Mouse (Mus musculus) hindbrain, embryonic 11.5 days (tissue): Measurements from ENCODE around the gene Cpeb4. TPM values are rescaled to one million over a fixed set of nuclear protein-coding genes. Genes with fewer than 3 reads are reported as not detected.
"Not testable (repeated sequence)": the region's sequence is repeated elsewhere in the genome, so short reads cannot be mapped to it uniquely, and the experiment has no call there.

Source experiments
- ATAC-seq: fragments of 200-750 bp; cut with Nextera tagmentation; 2 replicates; pipeline ENCODE4 v1.8.0; 2017; ENCODE audit warnings: mild to moderate bottlenecking, moderate TSS enrichment, moderate library complexity; ENCODE audit not compliant: low FRiP score
- DNase-seq: peaks from one replicate; pipeline ENCODE4 v3.0.0-alpha.2; 2015; ENCODE audit warnings: low spot score
- H3K27ac ChIP-seq: fragments of 300-500 bp; sonication (generic); 2 replicates; pipeline ENCODE4 v1.5.1; 2014; ENCODE audit warnings: mild to moderate bottlenecking, low read depth, low read length
- H3K27me3 ChIP-seq: fragments of 300-500 bp; sonication (generic); 2 replicates; pipeline ENCODE4 v1.6.1; 2014; ENCODE audit warnings: mild to moderate bottlenecking, low read length, moderate library complexity, mixed read lengths; ENCODE audit not compliant: control insufficient read depth, insufficient read depth
- H3K36me3 ChIP-seq: fragments of 300-500 bp; sonication (generic); 2 replicates; pipeline ENCODE4 v1.6.1; 2014; ENCODE audit warnings: mild to moderate bottlenecking, low read length, moderate library complexity, mixed read lengths; ENCODE audit not compliant: control insufficient read depth, insufficient read depth
- H3K4me1 ChIP-seq: fragments of 300-500 bp; sonication (generic); replicated peaks from 2 replicates; pipeline ENCODE4 v1.6.1; 2014; ENCODE audit warnings: low read length, mixed read lengths; ENCODE audit not compliant: control insufficient read depth, insufficient read depth
- H3K4me2 ChIP-seq: fragments of 300-500 bp; sonication (generic); replicated peaks from 2 replicates; pipeline ENCODE4 v1.6.1; 2014; ENCODE audit warnings: mild to moderate bottlenecking, low read depth, low read length
- H3K4me3 ChIP-seq: fragments of 300-500 bp; sonication (generic); 2 replicates; pipeline ENCODE4 v1.5.1; 2014; ENCODE audit warnings: low read depth, low read length
- H3K9ac ChIP-seq: fragments of 300-500 bp; sonication (generic); 2 replicates; pipeline ENCODE4 v1.6.1; 2014; ENCODE audit warnings: low read depth, low read length
- H3K9me3 ChIP-seq: fragments of 300-500 bp; sonication (generic); 2 replicates; pipeline ENCODE4 v1.6.1; 2016; ENCODE audit warnings: low read length; ENCODE audit not compliant: control insufficient read depth
- WGBS: fragments of 180-500 bp; shearing (Covaris S2); extraction: QIAGEN DNeasy Blood & Tissue Kit; methylation state at CpG from one replicate; pipeline ENCODE4 v1.1.7; 2014; 5-methylcytosine and 5-hydroxymethylcytosine counted together
- polyA plus RNA-seq: library from polyadenylated mRNA; unstranded; fragments of >200 nt; fragmentation: Nextera tagmentation; extraction: Ambion mirVana; gene quantifications from 2 replicates; pipeline ENCODE4 v1.2.1, GENCODE M21; 2014

Cpeb4 gene
- polyA plus RNA-seq, 1 experiment from 2014 or later, result 14.3 TPM

DNA sequence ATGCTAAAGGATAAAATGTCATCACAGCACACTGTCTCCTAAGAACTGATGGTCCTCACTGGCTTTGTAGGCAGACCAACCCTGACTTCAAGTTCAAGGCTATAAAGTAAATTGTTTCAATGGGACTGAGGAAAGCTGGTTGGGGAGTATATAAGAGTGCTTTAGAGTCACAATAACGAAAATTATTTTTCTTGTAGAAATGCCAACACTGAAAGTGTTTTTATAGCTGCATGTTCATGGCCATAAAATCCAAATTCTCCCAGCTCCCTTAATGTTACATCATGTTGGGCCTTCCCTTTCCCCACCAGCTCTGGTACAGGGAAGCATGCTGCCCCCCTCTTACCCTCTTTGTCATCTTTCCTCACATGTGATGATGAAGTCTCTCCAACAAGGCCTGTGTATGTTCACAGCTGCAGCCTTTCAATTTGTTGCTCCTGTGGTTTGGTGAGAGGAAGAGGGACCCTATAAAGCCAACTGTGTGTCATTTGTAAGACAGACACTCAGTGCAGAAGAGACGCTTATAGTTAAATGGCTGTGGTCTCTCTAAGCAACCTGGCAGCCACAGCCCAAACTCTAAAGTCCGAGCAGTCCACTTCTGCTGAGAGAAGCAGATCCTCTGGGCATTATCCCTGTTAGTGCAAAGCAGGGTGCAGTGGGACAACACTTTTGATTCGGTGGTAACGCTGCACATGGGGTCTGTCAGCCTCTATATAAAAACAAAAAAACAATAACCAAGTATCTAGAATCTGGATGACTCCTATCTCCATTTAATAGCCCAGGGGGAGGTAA lies 29.6 kb upstream of the Cpeb4 start:
- no peak overlapping the region for H3K4me2 ChIP-seq
- no peaks in the 10 kb centered on the region for H3K36me3 ChIP-seq
- ATAC-seq (no peak), DNase-seq (no peak)
- H3K4me1 ChIP-seq, result no peaks in the 10 kb centered on the region; the same call in 1 of the 2 replicates
- no peak overlapping the region for H3K4me3 ChIP-seq
- H3K9ac ChIP-seq, result no peak overlapping the region
- 85% methylated on average over 5 of the region's 5 CpGs for WGBS
- H3K27me3 ChIP-seq, result no peaks in the 10 kb centered on the region
- no peak overlapping the region for H3K27ac ChIP-seq
- H3K9me3 ChIP-seq, result no peaks in the 10 kb centered on the region

DNA sequence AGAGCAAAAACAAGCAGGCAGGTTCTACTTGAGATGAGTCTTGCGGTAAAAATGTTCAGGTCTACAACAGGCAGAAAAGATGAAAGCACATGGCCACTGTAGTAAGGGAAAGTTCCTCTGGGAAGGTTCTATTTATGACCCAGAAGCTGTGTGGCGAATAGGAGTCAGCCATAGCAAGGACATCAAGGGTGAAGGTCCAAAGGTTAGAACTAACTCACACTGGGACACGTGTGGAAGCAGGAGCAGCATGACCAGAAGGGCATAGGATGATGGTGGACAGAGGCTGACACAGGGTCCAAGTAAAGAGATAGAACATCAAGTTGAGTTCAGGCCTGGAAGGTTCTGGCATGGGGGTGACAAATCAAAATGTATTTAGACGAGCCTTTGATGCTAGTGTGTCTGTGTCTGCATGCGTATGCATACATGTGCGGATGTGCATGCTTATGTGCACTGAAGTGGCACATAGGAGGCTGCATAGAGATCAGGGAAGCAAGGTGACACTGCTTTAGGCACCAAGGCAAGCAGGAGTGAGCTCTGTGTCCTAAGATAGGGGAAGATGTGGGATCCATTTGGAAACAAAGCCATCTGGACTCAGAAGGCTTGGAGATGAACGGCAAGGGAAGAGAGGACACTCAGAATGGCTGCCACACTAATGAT lies 28.7 kb upstream of the Cpeb4 start:
- Histone ChIP-seq H3K9me3 (no peaks in the 10 kb centered on the region), H3K4me3 (no peak overlapping the region), H3K27ac (no peak overlapping the region), H3K36me3 (no peaks in the 10 kb centered on the region), H3K4me1 (no peaks in the 10 kb centered on the region; the same call in 1 of the 2 replicates), H3K4me2 (no peak overlapping the region), H3K27me3 (no peaks in the 10 kb centered on the region), H3K9ac (no peak overlapping the region)
- ATAC-seq (no peak), DNase-seq (no peak)
- WGBS, result 86% methylated on average over 7 of the region's 7 CpGs

DNA sequence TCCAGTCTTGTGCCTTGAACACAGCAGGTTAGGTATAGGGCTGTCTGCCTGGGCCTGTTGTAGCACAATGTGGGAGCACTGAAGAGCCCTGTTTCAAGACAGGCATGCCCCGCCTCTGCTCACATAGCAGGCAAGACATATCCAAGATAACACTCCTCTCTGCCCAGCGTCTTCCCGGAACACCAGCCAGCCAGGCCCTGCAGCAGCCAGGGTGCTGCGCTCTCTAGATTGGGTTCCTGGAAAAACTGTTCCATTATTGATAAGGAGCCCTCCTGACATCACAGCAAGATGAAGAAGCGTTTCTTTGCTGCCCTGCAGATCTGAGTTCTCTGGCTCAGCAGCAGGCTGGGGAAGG lies 28.2 kb upstream of the Cpeb4 start:
- H3K4me1 ChIP-seq, result no peaks in the 10 kb centered on the region; the same call in 1 of the 2 replicates
- DNase-seq, result no peak

DNA sequence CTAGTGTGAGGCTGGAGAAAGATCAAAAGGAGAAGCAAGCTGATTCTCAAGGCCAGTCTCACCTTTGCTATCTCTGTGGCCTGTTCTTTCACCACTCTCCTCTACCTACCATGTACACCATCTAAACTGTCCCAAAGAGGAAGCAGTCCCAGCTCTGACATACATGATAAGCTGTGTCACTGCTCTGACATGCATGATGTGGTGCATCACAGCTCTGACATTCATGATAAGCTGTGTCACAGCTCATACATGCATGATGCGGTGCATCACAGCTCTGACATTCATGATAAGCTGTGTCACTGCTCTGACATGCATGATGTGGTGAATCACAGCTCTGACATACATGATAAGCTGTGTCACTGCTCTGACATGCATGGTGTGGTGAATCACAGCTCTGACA lies 26.9 kb upstream of the Cpeb4 start:
- not testable (repeated sequence) for H3K9me3 ChIP-seq, ATAC-seq
- 91% methylated on average over 1 of the region's 1 CpGs for WGBS

More for the DNA sequence above, 28.2 kb upstream of the Cpeb4 start:
- Histone ChIP-seq H3K27me3 (no peaks in the 10 kb centered on the region), H3K9ac (no peak overlapping the region), H3K9me3 (no peaks in the 10 kb centered on the region), H3K4me3 (no peak overlapping the region), H3K4me2 (no peak overlapping the region), H3K36me3 (no peaks in the 10 kb centered on the region), H3K27ac (no peak overlapping the region)
- 84% methylated on average over 5 of the region's 5 CpGs for WGBS
- no peak for ATAC-seq

DNA sequence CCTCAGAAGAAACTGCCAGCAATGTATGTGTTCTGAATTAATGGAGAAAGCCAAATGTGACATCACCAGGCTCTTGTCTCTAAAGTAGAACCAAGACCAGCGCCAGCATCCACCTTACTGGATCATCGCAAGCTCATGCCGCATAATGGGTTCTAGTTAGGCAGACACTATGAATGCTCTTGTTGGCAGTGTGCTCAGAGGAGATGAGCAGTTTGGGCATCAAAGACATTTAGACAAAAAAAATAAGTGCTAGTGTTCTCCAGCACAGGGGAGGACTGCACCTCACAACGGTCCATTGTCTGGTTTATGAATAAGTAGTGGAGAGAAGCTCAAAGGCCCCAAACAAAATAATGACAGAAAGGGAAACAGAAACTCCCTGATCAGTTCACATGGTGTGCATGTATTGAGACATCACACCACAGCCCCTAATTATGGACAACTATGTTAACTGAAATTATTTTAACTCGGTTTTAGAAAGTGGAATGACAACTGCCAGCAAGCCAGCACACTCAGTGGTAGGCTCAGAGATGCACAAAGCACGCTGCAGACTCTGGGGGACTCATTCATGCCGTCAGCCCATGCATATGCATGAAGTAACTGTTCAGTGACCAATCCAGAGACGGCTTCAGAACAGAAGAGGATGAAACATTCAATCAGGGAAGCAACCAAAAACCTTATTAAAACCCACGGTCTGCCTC lies 25.1 kb upstream of the Cpeb4 start:
- no peaks in the 10 kb centered on the region for H3K9me3 ChIP-seq
- DNase-seq, result peak; percentile 65
- H3K9ac ChIP-seq, result no peak overlapping the region
- H3K36me3 ChIP-seq, result no peaks in the 10 kb centered on the region
- WGBS, result 38% methylated on average over 9 of the region's 9 CpGs
- peak overlapping the region; percentile 51 for H3K27ac ChIP-seq
- H3K4me1 ChIP-seq, result no peaks in the 10 kb centered on the region; the same call in 1 of the 2 replicates
- ATAC-seq, result peak; percentile 97
- H3K4me3 ChIP-seq, result no peak overlapping the region
- no peaks in the 10 kb centered on the region for H3K27me3 ChIP-seq
- H3K4me2 ChIP-seq, result no peak overlapping the region

More for the DNA sequence above, 26.9 kb upstream of the Cpeb4 start:
- H3K4me2 ChIP-seq, H3K4me1 ChIP-seq, H3K27me3 ChIP-seq, H3K36me3 ChIP-seq, DNase-seq, H3K4me3 ChIP-seq, H3K27ac ChIP-seq, H3K9ac ChIP-seq: not testable (repeated sequence)

DNA sequence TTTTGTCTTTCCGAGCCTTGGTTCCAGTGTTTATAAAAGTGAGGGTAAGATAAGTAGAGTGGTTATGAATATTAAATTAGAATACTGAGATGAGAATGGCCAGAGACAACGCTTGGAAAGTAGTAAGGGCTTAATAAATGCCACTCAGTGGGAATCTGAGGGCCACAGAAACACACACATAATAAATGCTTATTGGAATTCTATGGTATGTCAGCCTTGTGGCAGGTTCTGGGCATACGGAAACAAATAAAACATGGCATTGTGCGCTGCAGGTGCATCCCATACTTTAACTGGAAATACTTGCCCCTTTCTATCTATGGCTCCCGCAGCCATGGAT lies 24.6 kb upstream of the Cpeb4 start:
- no peaks in the 10 kb centered on the region for H3K36me3 ChIP-seq
- H3K4me2 ChIP-seq, result no peak overlapping the region
- no peaks in the 10 kb centered on the region; the same call in 1 of the 2 replicates for H3K4me1 ChIP-seq
- H3K4me3 ChIP-seq, result no peak overlapping the region
- ATAC-seq (peak; percentile 58; the same call in 1 of the 2 replicates), DNase-seq (no peak)
- 68% methylated on average over 5 of the region's 5 CpGs for WGBS
- no peak overlapping the region for H3K9ac ChIP-seq
- H3K27me3 ChIP-seq, result no peaks in the 10 kb centered on the region
- H3K9me3 ChIP-seq, result no peaks in the 10 kb centered on the region
- no peak overlapping the region; the same call in 1 of the 2 replicates for H3K27ac ChIP-seq

DNA sequence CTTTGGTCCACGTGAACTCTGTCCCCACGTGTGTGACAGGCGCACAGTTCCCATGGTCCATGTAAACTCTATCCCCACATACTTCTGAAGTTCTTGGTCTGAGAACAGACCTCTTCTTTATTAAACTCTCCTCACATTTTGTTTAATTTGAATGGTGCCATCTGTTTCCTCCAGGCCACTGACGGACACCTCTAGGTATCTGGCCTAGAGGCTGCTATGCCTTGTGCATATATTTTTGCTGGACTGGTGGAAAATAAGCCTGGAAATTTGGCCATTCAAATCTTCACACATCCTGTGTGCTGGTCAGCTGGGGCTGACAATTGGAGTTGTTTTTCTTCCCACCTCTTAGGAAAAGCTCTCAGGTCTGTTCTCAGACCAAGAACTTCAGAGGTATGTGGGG lies 23.3 kb upstream of the Cpeb4 start:
- H3K4me3 ChIP-seq, result no peak overlapping the region
- H3K27me3 ChIP-seq, result no peaks in the 10 kb centered on the region
- H3K27ac ChIP-seq, result no peak overlapping the region
- 85% methylated on average over 4 of the region's 4 CpGs for WGBS
- DNase-seq (no peak), ATAC-seq (no peak)
- no peaks in the 10 kb centered on the region for H3K9me3 ChIP-seq
- no peak overlapping the region for H3K9ac ChIP-seq
- no peaks in the 10 kb centered on the region; the same call in 1 of the 2 replicates for H3K4me1 ChIP-seq
- no peaks in the 10 kb centered on the region for H3K36me3 ChIP-seq
- no peak overlapping the region for H3K4me2 ChIP-seq

DNA sequence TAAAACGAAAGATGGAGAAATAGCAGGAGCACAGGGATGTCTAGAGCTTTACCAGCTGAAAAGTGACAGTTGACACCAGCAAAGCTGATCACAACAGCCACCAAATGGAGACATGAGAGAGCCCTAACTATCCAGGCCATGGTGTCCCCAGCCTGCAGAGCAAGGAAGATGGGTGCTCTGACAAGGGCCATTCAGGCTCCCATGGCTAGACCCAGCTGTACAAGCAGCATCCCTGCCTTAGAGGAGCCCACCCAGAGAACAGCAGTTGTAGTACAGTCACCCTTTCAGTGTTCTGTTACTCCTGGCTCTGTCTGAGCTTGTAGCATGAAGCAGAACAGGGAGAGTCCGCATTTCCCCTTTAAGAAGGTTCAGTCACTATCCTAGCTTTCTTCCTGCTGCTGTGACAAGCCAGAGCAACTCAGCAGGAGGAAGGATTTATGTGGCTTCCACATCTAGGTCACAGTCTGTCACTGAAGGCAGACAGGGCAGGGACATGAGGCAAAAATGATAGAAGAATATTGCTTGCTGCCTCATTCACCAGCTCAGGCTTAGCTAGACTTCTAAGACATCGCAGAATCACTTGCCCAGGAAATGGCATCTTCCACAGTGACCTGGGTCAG lies 21.7 kb upstream of the Cpeb4 start:
- no peak overlapping the region for H3K27ac ChIP-seq
- H3K4me2 ChIP-seq, result no peak overlapping the region
- no peak overlapping the region for H3K9ac ChIP-seq
- H3K27me3 ChIP-seq, result no peaks in the 10 kb centered on the region
- no peak overlapping the region for H3K4me3 ChIP-seq
- no peaks in the 10 kb centered on the region for H3K9me3 ChIP-seq
- H3K4me1 ChIP-seq, result no peaks in the 10 kb centered on the region; the same call in 1 of the 2 replicates
- 92% methylated on average over 3 of the region's 3 CpGs for WGBS
- no peak for ATAC-seq
- no peak for DNase-seq
- no peaks in the 10 kb centered on the region for H3K36me3 ChIP-seq
